Mouse (Mus musculus) megakaryocyte, embryonic 14.5 days (primary cell): Measurements from ENCODE around the gene Fbxo21.

Experiments used
- FLI1 ChIP-seq: IDR thresholded peaks from 2 replicates; pipeline ENCODE4 v1.6.1; 2012; ENCODE audit warnings: low read length, inconsistent platforms, mixed read lengths
- GATA1 ChIP-seq: IDR thresholded peaks from 3 replicates; pipeline ENCODE4 v1.6.1; 2012; ENCODE audit warnings: mixed read lengths, low read length, inconsistent platforms, borderline replicate concordance

DNA sequence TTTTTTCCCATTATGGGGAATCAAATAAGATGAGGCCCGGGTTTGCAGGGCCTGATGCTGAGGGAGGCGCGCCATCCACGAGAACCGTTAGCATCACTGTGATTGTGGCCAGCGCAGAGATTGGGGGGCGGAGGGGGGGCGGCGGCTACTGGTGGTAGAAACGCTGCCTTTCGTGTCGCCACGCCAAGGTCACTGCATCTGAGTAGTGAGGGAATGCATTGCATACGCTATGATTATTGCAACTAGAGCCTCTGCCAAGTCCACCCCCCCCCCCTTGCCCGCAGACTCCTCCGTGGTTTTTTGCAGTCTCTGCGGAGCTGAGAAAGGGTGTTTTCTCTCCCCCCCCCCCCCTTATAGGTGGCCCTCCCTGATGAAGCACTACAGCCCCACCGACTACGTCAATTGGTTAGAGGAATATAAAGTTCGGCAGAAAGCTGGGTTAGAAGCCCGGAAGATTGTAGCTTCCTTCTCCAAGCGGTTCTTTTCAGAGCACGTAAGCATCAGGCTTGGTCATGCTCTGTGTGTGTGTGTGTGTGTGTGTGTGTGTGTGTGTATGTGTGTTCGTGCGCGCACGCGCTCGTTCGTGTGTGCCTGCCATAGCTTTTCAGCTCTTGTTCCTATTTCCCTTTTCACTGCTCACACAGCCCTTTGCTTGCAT, 1.1 kb downstream of the Fbxo21 start:
- no peak for TF ChIP-seq GATA1
- TF ChIP-seq FLI1 = no peak
